Comparison of ENCODE assay signal across 9 mouse cellular contexts in genomic region chr2:79048020-79048419, GRCm38 (mm10).
A peak's percentile ranks its signal among the peaks of the same experiment; 100 is the strongest.
DNase-seq lines count a peak whose midpoint lies in the region; ATAC-seq and TF ChIP-seq lines count a peak whose summit lies in the region.
"Had no signal": no experiment of that assay in that cellular context is flagged by ENCODE, and none has a peak within 500 bp of the region (broad histone marks: within the 10 kb centered on the region; RNA-seq: fewer than 3 reads in every experiment).

No protein-coding gene starts in this region.

- ATAC-seq in forebrain, embryonic 16.5 days = peak; percentile 83
- ATAC-seq in midbrain, postnatal 0 days (ENCODE audit: low FRiP score) = peak; percentile 85

- H3K4me3 ChIP-seq in forebrain, embryonic 16.5 days (replicated peaks; ENCODE audit: low read length) = peak overlapping the region; percentile 22
- no peak overlapping the region for H3K4me3 ChIP-seq in midbrain, postnatal 0 days (ENCODE audit: low read depth, low read length)

- under 1% methylated on average over 7 of the region's 7 CpGs for WGBS in forebrain, embryonic 16.5 days
- WGBS in midbrain, postnatal 0 days = 15% methylated on average over 7 of the region's 7 CpGs

- H3K36me3 ChIP-seq in forebrain, embryonic 16.5 days (ENCODE audit: control insufficient read depth, insufficient read depth) = no peaks in the 10 kb centered on the region
- no peaks in the 10 kb centered on the region for H3K36me3 ChIP-seq in midbrain, postnatal 0 days (ENCODE audit: insufficient read depth, low read length)
- H3K36me3 ChIP-seq: G1E had no signal

- H3K9ac ChIP-seq in forebrain, embryonic 16.5 days (replicated peaks; ENCODE audit: low read depth, low read length) = peak overlapping the region; percentile 25; the same call in 1 of the 2 replicates
- no peak overlapping the region for H3K9ac ChIP-seq in midbrain, postnatal 0 days (replicated peaks; ENCODE audit: low read length, poor library complexity, severe bottlenecking)

- peaks cover 6% of the 10 kb centered on the region for H3K4me1 ChIP-seq in forebrain, embryonic 16.5 days (replicated peaks; ENCODE audit: control insufficient read depth, insufficient read depth, low read length)
- no peaks in the 10 kb centered on the region; the same call in 1 of the 2 replicates for H3K4me1 ChIP-seq in midbrain, postnatal 0 days (ENCODE audit: insufficient read depth, low read length)

- no peaks in the 10 kb centered on the region for H3K27me3 ChIP-seq in forebrain, embryonic 16.5 days (replicated peaks; ENCODE audit: control insufficient read depth, insufficient read depth, low read length)
- no peaks in the 10 kb centered on the region for H3K27me3 ChIP-seq in midbrain, postnatal 0 days (ENCODE audit: insufficient read depth, low read length)

- no peaks in the 10 kb centered on the region for H3K9me3 ChIP-seq in forebrain, embryonic 16.5 days (ENCODE audit: control insufficient read depth, low read length)
- no peaks in the 10 kb centered on the region for H3K9me3 ChIP-seq in midbrain, postnatal 0 days (ENCODE audit: low read length)
- H3K9me3 ChIP-seq: G1E had no signal

- DNase-seq in cerebellum, adult 11 months = peak; percentile 34
- DNase-seq in cerebellum, postnatal 25 days = peak; percentile 67 to 74
- DNase-seq in midbrain, postnatal 0 days (ENCODE audit: low spot score) = peak; percentile 81
- no peak for DNase-seq in adipocyte (ENCODE audit: low spot score)
- no peak for DNase-seq in gastrocnemius, postnatal 25 days
- no peak for DNase-seq in liver
- DNase-seq: thymus, adult 18-20 months had no signal

- H3K27ac ChIP-seq in forebrain, embryonic 16.5 days (ENCODE audit: low read length) = peak overlapping the region; percentile 77
- no peak overlapping the region; the same call in 1 of the 2 replicates for H3K27ac ChIP-seq in midbrain, postnatal 0 days (ENCODE audit: low read depth, low read length)

- peak overlapping the region; percentile 43 for H3K4me2 ChIP-seq in forebrain, embryonic 16.5 days (ENCODE audit: low read length)
- H3K4me2 ChIP-seq in midbrain, postnatal 0 days (ENCODE audit: low read depth, low read length, poor library complexity, severe bottlenecking) = peak overlapping the region; percentile 25

- TF ChIP-seq CTCF in midbrain, postnatal 0 days (IDR thresholded peaks at IDR 0.05) = no peak

Comparison
In these comparisons a context has a peak if more than half of its experiments do, and no peak if none do; other contexts are left out.
1. DNase-seq: peak in cerebellum, adult 11 months (single experiment), cerebellum, postnatal 25 days (2 of 2) and midbrain, postnatal 0 days (single experiment); none in adipocyte (single experiment), gastrocnemius, postnatal 25 days (single experiment) and liver (single experiment).